Mouse (Mus musculus): ENCODE measurements around the gene Tex22. TPM values are rescaled to one million over a fixed set of nuclear protein-coding genes. Genes with fewer than 3 reads are reported as not detected.

The Tex22 gene
- total RNA-seq (2021): under 1 TPM; 0.45 to 0.64 TPM
- long read RNA-seq: 0 reads

- DNase-seq (ENCODE audit: low spot score in 2 of 2): peak; percentile 84 to 91
Observed at GRCm38 (mm10) chr12:113074329-113075062, at the start of gene Tex22. Gene Tex22, plus strand, starts transcription at chr12:113074502.

GRCm38 (mm10) chr12:113026557-113026956 is 47.7 kb upstream of the Tex22 start:
- no peak for DNase-seq (ENCODE audit: low spot score in 2 of 2)

GRCm38 (mm10) chr12:113027495-113027894 is 46.8 kb upstream of the Tex22 start:
- DNase-seq (ENCODE audit: low spot score in 2 of 2): no peak

GRCm38 (mm10) chr12:113028067-113028466 is 46.2 kb upstream of the Tex22 start:
- DNase-seq (ENCODE audit: low spot score in 2 of 2): no peak

DNA sequence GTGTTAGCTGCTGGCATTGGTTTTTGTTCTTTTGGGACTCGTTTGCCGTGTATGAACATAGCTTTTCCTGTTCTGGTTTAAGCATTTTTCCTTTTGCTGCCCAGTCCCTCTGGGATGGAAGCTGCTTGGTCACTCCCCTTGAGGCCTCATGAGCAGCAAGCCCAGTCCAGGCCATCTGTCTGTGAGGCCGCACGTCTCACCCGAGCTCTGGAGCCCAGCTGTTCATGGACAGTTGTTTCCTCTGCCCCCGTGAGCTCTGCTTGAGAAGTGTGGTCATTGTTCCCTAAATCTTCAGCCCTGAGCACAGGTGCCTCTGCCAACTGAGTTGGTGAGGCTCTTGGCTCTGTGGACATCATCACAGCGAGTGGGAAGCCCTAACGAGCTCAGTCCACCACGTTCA is 45.4 kb upstream of the Tex22 start:
- no peak for DNase-seq (ENCODE audit: low spot score in 2 of 2)

- DNase-seq (ENCODE audit: low spot score in 2 of 2): no peak
Observed at GRCm38 (mm10) chr12:113030046-113030445, 44.3 kb upstream of the Tex22 start.

DNA sequence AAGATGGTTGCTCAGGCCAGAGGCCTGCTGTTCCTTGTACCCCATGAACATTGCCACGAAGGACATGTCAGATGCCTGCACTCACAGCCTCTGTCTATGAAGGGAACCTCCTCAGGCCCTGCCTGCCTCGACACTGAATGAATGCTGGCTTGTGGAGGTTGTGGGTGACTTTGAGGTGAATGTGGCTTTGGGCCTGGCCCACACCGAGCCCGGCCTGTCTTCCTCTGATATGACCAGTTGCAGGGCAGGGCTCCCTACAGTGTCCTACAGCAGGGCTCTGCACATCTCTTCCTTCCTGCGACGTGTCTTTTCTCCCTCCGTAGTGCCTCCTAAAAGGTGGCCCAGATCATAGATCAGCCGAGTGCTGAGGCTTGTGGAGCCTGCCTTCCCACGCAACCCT is 43.3 kb upstream of the Tex22 start:
- DNase-seq (ENCODE audit: low spot score in 2 of 2): no peak

DNA sequence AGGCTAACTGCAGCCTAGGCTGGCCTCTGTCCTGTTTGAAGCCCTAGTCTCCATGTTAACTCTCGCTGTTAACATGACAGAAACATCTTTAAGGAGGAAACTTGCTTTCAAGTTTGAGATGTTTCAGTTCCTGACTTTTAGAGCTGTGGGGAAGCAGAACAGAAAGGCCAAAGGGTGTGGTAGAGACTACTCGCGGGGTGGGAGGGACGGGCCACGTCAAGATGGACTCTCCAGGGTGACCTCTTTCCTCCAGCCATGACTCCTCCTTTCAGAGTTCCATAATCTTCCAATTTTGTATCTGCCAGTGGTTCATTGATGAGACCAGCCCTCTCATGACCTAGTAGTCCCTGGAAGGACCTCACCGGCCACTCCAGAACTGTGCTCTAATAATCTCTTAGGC is 42.9 kb upstream of the Tex22 start:
- DNase-seq (ENCODE audit: low spot score in 2 of 2): no peak

DNA sequence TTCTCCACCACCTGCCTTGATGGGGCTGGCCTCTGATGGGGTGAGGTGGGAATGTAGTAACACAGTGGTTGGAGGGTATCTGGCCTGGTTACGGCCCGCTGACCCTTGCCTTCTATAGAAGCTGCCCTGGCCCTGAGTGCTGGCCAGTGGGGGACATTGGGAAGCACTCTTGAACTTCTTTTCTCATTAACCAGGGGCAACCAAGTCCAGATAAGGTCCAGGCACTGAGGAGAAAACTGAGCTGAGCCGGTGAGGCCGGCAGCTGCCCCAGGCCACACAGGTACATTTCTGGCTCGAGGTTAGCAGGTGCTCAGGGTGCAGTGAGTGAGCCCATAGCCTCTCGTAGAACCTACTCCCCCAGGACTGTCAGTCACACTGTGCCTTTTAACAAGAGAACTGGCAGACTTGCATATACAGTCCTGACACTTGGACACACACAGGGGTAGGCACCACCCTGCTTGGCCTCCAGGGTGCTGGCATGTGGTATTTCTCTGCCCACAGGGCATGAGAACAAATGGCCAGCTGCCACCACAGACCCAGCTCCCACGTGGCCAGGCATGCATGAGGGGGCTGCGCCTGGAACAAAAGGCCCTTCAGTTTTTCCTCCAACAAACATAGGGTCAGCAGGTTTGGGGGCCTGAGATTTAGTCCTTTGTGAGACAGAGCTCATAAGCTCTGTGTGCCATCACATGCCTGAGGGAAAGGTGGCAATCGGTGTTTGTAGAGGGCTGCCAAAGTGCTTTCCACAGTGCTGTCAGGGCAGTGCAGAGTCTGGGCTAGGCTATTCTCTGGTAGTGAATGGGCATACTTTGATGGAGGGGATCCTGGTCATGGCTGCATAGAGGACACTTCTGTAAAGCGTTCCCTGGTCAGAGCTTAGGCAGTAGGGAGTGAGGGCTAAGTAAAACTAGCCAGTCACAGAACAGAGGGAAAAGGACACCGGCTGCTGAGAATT is 41.7 kb upstream of the Tex22 start:
- peak; percentile 45 to 57 for DNase-seq (ENCODE audit: low spot score in 2 of 2)

GRCm38 (mm10) chr12:113035093-113035492 is 39.2 kb upstream of the Tex22 start:
- no peak for DNase-seq (ENCODE audit: low spot score in 2 of 2)

- DNase-seq (ENCODE audit: low spot score in 2 of 2): no peak
Observed at GRCm38 (mm10) chr12:113036996-113037395, 37.3 kb upstream of the Tex22 start.

GRCm38 (mm10) chr12:113038414-113038813 is 35.9 kb upstream of the Tex22 start:
- DNase-seq (ENCODE audit: low spot score in 2 of 2): no peak

- DNase-seq (ENCODE audit: low spot score in 2 of 2): peak; percentile 52 to 54
Observed at GRCm38 (mm10) chr12:113041481-113042439, 32.5 kb upstream of the Tex22 start.

DNA sequence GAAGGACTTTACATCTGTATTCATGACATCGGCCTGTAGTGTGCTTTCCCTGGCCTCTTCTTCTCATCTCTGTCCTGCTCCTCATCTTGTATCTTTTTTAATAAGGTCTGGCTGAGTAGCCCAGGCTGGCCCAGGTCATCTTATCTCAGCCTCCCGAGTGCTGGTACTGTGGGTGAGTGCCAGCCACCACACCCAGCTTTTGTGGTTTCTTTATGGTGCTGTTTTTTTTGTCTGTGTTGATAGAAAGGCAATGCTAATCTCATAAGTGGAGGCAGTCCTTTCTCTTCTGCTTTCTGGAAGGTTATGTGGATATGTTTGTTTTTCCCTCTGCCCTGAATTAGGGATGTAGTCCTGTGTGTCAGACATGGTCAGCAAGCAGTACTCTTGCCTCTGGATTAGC is 31.8 kb upstream of the Tex22 start:
- no peak for DNase-seq (ENCODE audit: low spot score in 2 of 2)

DNA sequence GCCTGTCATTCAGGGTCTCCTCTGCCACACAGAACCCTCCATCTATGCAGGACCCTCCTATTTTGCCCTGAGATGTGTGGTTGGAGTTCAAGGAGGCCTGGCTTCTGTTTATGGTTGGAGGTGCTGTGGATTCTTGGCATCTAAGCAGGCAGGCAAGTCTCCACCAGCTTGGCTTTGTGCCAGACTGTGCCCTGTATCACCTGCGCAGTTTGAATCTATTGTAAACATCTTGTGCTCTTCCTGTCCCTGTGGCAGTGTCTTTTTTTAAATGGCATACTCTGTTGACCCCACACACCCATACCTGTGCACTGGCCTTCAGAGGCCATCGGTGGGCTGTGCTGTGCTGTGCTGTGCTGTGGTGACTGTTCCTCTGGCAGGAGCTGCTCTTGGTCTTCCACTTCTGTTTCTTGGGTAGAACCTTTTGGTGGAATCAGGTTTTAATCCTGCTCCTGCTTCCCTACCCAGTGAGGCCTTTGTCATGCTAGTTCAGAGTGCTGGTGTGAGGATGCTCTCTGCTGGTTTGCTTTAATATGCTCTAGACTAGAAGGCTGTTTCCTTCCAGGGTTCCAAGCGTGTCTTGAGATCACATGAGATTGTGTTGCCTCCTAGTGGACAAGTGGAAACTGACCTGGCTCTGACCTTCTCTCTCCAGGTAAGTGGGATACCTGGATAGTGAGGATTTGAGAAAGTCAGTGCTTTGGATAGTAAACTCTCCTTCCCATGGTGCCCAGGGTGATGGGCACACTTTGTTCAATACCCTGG is 29.2 kb upstream of the Tex22 start:
- no peak for DNase-seq (ENCODE audit: low spot score in 2 of 2)

GRCm38 (mm10) chr12:113046861-113047260 is 27.4 kb upstream of the Tex22 start:
- DNase-seq (ENCODE audit: low spot score in 2 of 2): no peak

DNA sequence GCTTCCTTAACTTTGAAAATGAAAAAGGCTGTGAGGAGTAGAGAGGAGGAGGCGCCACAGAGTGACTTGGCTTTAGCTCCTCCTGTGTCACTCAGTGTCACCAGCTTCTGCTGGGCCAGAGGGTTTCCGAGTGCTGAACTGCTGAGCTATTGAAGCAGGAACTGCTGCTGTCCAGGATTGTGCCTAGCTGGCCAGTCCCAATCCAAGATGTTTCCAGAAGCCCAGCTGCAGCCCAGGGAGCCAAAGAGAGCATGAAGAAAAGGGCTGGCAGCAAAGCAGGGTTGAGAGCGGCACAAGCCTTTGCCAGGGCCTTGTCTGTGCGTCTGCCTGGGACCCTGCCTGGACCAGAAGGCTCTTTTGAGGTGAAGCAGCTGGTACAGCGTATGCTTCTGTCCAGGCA is 26.2 kb upstream of the Tex22 start:
- peak; percentile 40 to 44 for DNase-seq (ENCODE audit: low spot score in 2 of 2)

GRCm38 (mm10) chr12:113049836-113050235 is 24.5 kb upstream of the Tex22 start:
- DNase-seq (ENCODE audit: low spot score in 2 of 2): no peak

GRCm38 (mm10) chr12:113050671-113051070 is 23.6 kb upstream of the Tex22 start:
- DNase-seq (ENCODE audit: low spot score in 2 of 2): no peak

Measured in layer of hippocampus, postnatal 10 days (tissue).